Mouse (Mus musculus): ENCODE results near the gene Ston1. TPM values are rescaled to one million over a fixed set of nuclear protein-coding genes. Genes with fewer than 3 reads are reported as not detected.

The Ston1 gene
- polyA plus RNA-seq, 1 experiment from 2014 or later = 8.3 TPM

DNA sequence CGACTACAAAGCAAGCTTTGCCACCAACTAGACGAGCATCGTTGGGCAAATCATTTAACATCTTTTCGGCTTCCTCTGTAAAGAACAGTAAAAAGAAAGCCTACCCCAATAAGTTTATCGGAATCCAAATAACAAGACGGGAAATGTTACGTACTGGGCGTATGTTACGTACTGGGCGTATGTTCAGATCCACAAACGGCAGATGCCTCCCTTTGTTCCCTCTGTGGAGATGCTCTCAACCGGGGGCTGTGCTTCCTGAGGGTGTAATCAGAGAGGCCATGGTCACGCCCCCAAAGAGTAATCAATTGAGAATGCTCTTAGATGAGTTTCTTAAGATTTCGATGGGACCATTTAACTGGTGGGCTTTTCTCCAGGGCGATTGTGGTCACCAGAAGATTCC lies 11.9 kb downstream of the Ston1 start:
- DNase-seq (ENCODE audit: low spot score) (no peak), ATAC-seq (replicated peaks; ENCODE audit: low FRiP score, low read depth) (no peak)
- no peak overlapping the region for H3K4me3 ChIP-seq (replicated peaks; ENCODE audit: low read depth, low read length)
- H3K27ac ChIP-seq = no peak overlapping the region
- H3K36me3 ChIP-seq (ENCODE audit: insufficient read depth, low read length) = 0 out of 2 replicates have a peak, but pooled peaks cover 4% of the 10 kb centered on the region
- no peak for TF ChIP-seq CTCF (IDR thresholded peaks at IDR 0.05; ENCODE audit: low read depth)
- no peak overlapping the region for H3K4me2 ChIP-seq (ENCODE audit: low read length)
- H3K4me1 ChIP-seq (replicated peaks; ENCODE audit: insufficient read depth, low read length) = no peaks in the 10 kb centered on the region
- H3K9ac ChIP-seq (ENCODE audit: low read depth, low read length) = no peak overlapping the region
- no peaks in the 10 kb centered on the region for H3K27me3 ChIP-seq (ENCODE audit: insufficient read depth, low read length)
- H3K9me3 ChIP-seq (replicated peaks; ENCODE audit: low read length) = no peaks in the 10 kb centered on the region
- 78% methylated on average over 15 of the region's 15 CpGs for WGBS

DNA sequence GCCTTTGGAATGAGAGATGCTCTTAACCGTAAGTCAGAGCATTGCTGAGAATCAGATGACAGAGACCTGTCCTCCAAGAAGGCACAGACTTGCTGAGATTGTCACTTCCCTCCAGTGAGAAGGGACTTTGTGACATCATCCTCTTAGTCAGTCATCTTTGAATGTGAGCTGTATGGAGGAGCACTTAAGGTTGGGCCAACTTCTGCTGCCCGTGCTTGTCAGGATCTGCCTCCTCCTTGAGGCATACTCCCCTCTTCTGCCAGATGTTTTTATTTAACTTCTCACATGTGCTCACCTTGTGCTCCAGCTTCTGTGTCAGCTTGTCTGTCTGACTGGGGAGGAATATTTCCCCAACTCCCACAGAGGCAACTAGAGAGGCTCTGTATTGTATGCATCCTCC lies 13.6 kb downstream of the Ston1 start:
- H3K9me3 ChIP-seq (replicated peaks; ENCODE audit: low read length) = no peaks in the 10 kb centered on the region
- H3K36me3 ChIP-seq (ENCODE audit: insufficient read depth, low read length) = 0 out of 2 replicates have a peak, but pooled peaks cover 4% of the 10 kb centered on the region
- WGBS = 44% methylated on average over 2 of the region's 2 CpGs
- H3K9ac ChIP-seq (ENCODE audit: low read depth, low read length) = no peak overlapping the region
- no peak overlapping the region for H3K27ac ChIP-seq
- DNase-seq (ENCODE audit: low spot score) = no peak
- H3K4me2 ChIP-seq (ENCODE audit: low read length) = no peak overlapping the region
- TF ChIP-seq CTCF (IDR thresholded peaks at IDR 0.05; ENCODE audit: low read depth) = no peak
- H3K4me1 ChIP-seq (replicated peaks; ENCODE audit: insufficient read depth, low read length) = no peaks in the 10 kb centered on the region
- no peaks in the 10 kb centered on the region for H3K27me3 ChIP-seq (ENCODE audit: insufficient read depth, low read length)
- ATAC-seq (replicated peaks; ENCODE audit: low FRiP score, low read depth) = no peak
- no peak overlapping the region for H3K4me3 ChIP-seq (replicated peaks; ENCODE audit: low read depth, low read length)

DNA sequence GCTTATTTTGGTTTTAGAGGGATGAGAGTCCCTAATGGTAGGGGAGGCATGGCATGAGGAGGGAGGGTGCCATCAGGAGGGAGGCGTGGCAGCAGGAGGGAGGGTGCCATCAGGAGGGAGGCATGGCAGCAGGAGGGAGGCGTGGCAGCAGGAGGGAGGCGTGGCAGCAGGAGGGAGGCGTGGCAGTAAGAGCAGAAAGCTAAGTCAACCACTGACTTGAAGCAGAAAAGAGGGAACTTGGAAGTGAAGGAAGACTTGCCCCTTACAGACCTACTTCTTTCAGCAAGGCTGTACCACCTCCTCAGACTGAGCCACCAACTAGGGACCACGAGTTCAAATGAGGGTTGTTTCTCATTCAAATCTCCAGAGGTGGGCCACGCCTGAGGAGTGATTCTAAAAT lies 15.7 kb downstream of the Ston1 start:
- Histone ChIP-seq H3K4me2 (ENCODE audit: low read length) (no peak overlapping the region), H3K27ac (no peak overlapping the region), H3K36me3 (ENCODE audit: insufficient read depth, low read length) (0 out of 2 replicates have a peak, but pooled peaks cover 4% of the 10 kb centered on the region), H3K4me1 (replicated peaks; ENCODE audit: insufficient read depth, low read length) (no peaks in the 10 kb centered on the region), H3K4me3 (replicated peaks; ENCODE audit: low read depth, low read length) (no peak overlapping the region), H3K9me3 (replicated peaks; ENCODE audit: low read length) (no peaks in the 10 kb centered on the region), H3K9ac (ENCODE audit: low read depth, low read length) (no peak overlapping the region), H3K27me3 (ENCODE audit: insufficient read depth, low read length) (no peaks in the 10 kb centered on the region)
- TF ChIP-seq CTCF (IDR thresholded peaks at IDR 0.05; ENCODE audit: low read depth) = no peak
- 69% methylated on average over 6 of the region's 6 CpGs for WGBS
- ATAC-seq (replicated peaks; ENCODE audit: low FRiP score, low read depth) = no peak
- DNase-seq (ENCODE audit: low spot score) = no peak

DNA sequence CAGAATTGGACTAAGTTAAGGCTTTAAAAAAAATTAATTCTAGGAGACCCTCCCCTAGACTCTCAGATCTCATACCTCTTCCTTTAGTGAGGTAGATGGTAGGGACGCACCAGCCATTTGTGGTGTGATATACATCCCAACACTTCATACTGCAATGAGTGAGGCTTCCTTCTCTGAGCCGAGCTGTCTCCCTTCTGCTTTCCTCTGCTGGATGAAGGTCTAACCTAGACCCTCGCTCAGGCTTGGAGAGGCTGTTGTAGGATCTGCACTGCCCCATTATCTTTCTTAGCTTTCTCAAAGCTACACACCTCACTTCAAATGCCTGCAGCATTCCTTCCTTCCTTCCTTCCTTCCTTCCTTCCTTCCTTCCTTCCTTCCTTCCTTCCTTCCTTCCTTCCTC lies 16.2 kb downstream of the Ston1 start:
- ATAC-seq (replicated peaks; ENCODE audit: low FRiP score, low read depth) = no peak
- WGBS = 95% methylated on average over 3 of the region's 3 CpGs

DNA sequence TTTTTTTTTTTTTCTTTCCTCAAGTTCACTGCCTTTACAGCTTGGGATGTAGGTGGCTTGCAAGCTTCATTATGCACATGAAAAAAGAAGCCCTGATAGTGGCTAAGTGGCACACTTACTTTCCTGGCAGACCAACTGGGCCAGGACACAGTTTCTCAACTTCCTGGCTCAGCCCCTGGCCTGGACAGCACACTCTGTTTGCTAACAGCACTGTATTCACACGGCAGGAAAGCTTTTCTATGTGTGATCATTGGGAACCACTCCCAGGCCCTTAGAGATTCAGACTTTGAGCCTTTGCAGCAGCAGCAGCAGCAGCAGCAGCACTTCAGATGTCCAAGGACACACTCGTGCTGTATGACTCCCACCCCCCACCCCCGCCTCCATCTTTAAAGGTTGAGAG lies 16.8 kb downstream of the Ston1 start:
- no peak overlapping the region for H3K4me2 ChIP-seq (ENCODE audit: low read length)
- WGBS = 53% methylated on average over 3 of the region's 3 CpGs
- H3K9ac ChIP-seq (ENCODE audit: low read depth, low read length) = no peak overlapping the region
- TF ChIP-seq CTCF (IDR thresholded peaks at IDR 0.05; ENCODE audit: low read depth) = no peak
- no peak overlapping the region for H3K27ac ChIP-seq
- H3K36me3 ChIP-seq (ENCODE audit: insufficient read depth, low read length) = 0 out of 2 replicates have a peak, but pooled peaks cover 4% of the 10 kb centered on the region
- no peaks in the 10 kb centered on the region for H3K27me3 ChIP-seq (ENCODE audit: insufficient read depth, low read length)
- no peak overlapping the region for H3K4me3 ChIP-seq (replicated peaks; ENCODE audit: low read depth, low read length)
- no peaks in the 10 kb centered on the region for H3K4me1 ChIP-seq (replicated peaks; ENCODE audit: insufficient read depth, low read length)
- DNase-seq (ENCODE audit: low spot score) = no peak
- H3K9me3 ChIP-seq (replicated peaks; ENCODE audit: low read length) = no peaks in the 10 kb centered on the region
- ATAC-seq (replicated peaks; ENCODE audit: low FRiP score, low read depth) = no peak

More for the DNA sequence above, 16.2 kb downstream of the Ston1 start:
- H3K27me3 ChIP-seq (ENCODE audit: insufficient read depth, low read length) = no peaks in the 10 kb centered on the region
- DNase-seq (ENCODE audit: low spot score) = no peak
- 0 out of 2 replicates have a peak, but pooled peaks cover 4% of the 10 kb centered on the region for H3K36me3 ChIP-seq (ENCODE audit: insufficient read depth, low read length)
- H3K27ac ChIP-seq = no peak overlapping the region
- no peaks in the 10 kb centered on the region for H3K9me3 ChIP-seq (replicated peaks; ENCODE audit: low read length)
- H3K4me2 ChIP-seq (ENCODE audit: low read length) = no peak overlapping the region
- H3K4me3 ChIP-seq (replicated peaks; ENCODE audit: low read depth, low read length) = no peak overlapping the region
- no peak overlapping the region for H3K9ac ChIP-seq (ENCODE audit: low read depth, low read length)
- TF ChIP-seq CTCF (IDR thresholded peaks at IDR 0.05; ENCODE audit: low read depth) = no peak
- no peaks in the 10 kb centered on the region for H3K4me1 ChIP-seq (replicated peaks; ENCODE audit: insufficient read depth, low read length)

DNA sequence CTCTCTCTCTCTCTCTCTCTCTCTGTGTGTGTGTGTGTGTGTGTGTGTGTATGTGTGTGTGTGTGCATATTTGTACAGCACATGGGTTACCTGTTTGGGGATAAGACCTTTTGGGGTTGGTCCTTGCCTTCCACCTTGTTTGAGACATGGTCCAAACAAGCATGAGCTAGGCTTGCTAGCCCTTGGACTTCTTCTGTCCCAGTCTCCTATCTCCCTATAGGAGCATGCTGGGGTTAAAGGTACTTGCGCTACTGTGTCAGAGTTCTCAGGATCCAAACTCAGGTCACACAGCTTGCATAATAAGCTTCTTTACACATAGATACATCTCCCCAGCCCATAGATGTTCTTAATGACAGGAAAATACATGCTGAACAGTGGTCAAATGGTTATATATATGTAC lies 17.2 kb downstream of the Ston1 start:
- WGBS = 100% methylated on average over 1 of the region's 1 CpGs

More for the DNA sequence above, 17.2 kb downstream of the Ston1 start:
- Histone ChIP-seq H3K9me3 (replicated peaks; ENCODE audit: low read length) (no peaks in the 10 kb centered on the region), H3K36me3 (ENCODE audit: insufficient read depth, low read length) (0 out of 2 replicates have a peak, but pooled peaks cover under 1% of the 10 kb centered on the region), H3K4me2 (ENCODE audit: low read length) (no peak overlapping the region), H3K27ac (no peak overlapping the region), H3K9ac (ENCODE audit: low read depth, low read length) (no peak overlapping the region), H3K27me3 (ENCODE audit: insufficient read depth, low read length) (no peaks in the 10 kb centered on the region), H3K4me1 (replicated peaks; ENCODE audit: insufficient read depth, low read length) (no peaks in the 10 kb centered on the region), H3K4me3 (replicated peaks; ENCODE audit: low read depth, low read length) (no peak overlapping the region)
- no peak for TF ChIP-seq CTCF (IDR thresholded peaks at IDR 0.05; ENCODE audit: low read depth)
- DNase-seq (ENCODE audit: low spot score) = no peak
- no peak for ATAC-seq (replicated peaks; ENCODE audit: low FRiP score, low read depth)

Data from kidney, postnatal 0 days (tissue).